Mouse (Mus musculus) heart, postnatal 25 days (tissue): ENCODE results near the gene Hsd17b11. TPM values are rescaled to one million over a fixed set of nuclear protein-coding genes. Genes with fewer than 3 reads are reported as not detected.
"Not testable (repeated sequence)": the region's sequence is repeated elsewhere in the genome, so short reads cannot be mapped to it uniquely, and the experiment has no call there.

Experiments
- DNase-seq: peaks from one replicate; pipeline ENCODE4 v3.0.0; 2022; ENCODE audit warnings: low spot score
- intact Hi-C: fragments of 180-260 bp; cut with DNase I; formaldehyde crosslinking; loops from one replicate; pipeline ENCODE4 v1.15.1; 2025
- total RNA-seq, 2 experiments: library from RNA; stranded (reverse); gene quantifications; 2 replicates each; pipeline ENCODE4 v1.2.3; 2021

Gene Hsd17b11
- total RNA-seq, 2 experiments from 2014 or later: 25.2 to 29.6 TPM

DNA sequence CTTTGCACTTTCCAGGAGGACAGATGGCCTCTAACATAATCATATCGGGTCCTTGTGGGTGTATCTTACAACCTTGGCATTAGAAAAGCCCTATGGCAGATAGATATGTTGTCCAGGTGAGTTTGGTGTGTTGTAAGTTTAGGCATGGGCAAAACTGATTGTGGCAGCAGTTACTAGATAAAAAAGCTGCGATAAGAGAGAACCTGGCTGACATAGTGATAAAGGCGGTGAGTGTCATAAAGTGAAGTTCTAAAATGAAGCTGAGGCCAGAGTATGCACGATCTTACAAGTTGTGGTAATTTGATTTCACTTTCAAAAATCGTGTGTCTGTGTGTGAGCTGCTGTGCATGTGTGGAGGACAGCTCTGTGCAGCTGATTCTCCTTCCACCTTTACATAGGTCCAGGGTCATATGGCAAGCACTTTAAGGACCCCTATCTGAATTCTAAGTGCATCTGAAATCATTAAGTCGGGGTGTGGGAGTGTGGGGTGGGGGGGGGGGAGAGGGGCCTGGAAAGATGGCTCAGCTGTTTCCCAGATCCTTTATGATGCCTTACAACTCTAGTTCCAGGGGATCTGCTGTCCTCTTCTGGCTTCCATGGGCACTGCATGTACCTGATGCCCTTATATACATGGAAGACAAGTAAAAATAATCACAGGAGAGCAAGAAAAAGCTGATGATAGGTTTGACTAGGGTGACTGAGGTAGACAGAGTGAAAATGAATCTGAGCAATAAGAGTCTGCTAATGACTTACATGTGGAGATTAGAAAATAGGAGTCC lies 17.6 kb upstream of the Hsd17b11 start:
- no peak for DNase-seq
- intact Hi-C loops: loop anchor here (1.0 kb wide), 1 partner anchor 39 kb away; no protein-coding TSS in a partner anchor

DNA sequence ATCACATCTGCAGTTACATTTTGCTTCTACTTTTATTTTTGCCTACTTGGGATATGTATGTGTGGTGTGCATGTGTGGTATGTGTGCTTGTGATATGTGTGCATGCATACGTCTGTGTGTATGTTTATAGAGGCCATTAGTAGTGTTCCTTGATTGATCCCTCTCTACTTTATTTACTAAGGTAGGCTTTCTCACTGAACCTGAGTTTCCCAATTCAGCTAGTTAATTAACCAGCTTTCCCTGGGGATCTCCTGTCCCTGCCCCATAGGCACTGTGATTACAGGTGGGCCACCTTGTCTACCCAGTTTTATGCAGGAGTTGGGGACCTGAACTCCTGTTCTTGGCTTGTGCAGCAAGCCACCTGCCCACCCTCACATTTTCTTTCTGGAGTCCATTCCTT lies 15.0 kb upstream of the Hsd17b11 start:
- no peak for DNase-seq
- intact Hi-C loops: no loop called here

DNA sequence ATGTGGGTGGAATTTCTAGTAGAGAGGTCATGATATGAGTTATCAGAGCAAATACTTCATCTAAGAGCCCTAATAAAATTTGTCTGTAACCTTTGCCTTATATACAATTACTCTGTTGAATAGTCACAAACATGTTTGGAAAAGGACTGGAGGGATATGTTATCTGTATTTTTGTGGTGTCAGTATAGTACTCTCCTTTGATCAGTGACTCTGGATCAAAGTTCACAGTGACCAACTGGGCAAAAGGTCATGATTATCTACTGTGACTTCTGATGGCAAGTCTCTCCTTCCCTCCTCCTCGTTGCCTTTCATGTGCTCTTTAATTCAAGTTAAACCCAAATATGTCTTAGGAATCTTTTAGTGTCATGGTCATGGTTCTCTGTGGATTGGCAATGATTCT lies 14.1 kb upstream of the Hsd17b11 start:
- intact Hi-C loops: no loop called here
- no peak for DNase-seq

DNA sequence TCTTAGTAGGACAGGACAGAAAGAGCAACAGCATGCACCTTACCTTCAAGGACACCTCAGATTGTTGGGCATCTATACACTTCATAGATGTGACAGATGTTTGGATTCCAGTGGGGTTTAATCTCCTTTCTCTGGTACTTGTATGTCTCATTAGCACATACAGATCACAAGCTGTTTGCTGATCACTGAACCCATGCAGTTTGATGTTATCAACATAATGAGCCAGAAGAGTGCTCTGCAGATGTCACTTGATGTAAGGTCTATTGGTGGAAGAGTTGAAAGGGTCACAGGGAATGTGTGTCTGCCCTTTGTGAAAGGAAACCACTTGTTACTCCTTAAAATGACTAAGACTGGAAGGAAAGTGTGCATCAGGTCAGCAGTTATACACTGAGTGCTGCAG lies 13.3 kb upstream of the Hsd17b11 start:
- no peak for DNase-seq
- intact Hi-C loops: no loop called here

DNA sequence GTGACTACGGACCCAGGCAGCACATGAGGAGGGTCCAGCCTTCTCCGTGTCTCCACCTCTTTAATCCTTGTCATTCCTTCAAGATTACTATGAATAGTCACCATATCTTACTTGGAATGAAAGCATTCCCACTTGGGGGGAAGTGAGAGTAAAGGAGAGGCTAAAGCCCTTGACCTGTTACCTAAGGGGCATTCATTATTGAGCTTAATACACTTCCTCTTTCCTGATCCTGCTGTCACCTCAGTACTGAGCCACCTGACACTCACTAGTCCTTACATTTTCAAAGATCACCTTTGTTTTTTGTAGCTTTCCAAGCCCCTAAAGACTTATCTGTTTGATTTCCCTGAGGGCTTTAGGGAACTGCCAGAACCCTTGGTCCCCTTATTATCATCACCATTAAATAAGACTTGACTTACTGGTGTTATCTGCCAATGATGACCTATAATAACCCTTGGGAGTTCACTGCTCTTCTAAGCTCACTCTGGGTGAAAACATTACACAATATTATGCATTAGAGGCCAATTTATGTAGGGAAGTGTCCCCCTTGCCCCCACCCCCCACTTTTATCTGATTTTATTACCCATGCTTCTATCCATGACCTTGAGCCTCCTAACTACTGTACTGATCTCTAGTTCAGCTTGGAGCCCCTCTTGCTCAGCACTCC lies 10.8 kb upstream of the Hsd17b11 start:
- DNase-seq: no peak
- intact Hi-C loops: no loop called here

DNA sequence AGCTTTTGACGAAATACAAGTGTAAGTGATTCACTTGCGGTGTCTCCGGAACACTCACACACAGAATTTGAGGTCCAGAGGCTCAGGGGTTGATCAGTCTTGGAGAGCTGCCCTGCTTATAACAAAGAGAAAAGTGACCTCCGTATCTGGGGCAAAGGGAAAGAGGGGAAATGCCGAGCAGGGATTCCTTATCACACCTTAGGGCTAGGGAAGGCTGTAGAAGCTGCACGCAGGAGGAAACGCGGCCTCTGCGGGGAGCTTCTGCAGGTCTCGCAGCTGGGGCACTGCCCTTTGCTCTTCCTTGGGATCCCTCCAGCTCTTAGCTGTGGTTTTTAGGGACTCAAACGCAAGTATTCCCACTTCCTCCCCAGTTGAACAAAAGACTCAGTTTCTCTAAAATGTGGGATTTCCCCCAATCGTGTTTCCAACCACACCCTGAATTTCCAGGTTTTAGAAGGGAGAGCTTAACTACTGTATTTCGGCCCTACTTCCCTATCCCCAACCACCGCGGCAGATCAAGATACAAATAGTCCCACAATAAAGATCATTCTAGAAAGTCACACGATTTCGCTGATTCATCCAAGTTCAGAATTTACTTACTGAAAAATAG lies 3.6 kb upstream of the Hsd17b11 start:
- intact Hi-C loops: no loop called here
- no peak for DNase-seq

DNA sequence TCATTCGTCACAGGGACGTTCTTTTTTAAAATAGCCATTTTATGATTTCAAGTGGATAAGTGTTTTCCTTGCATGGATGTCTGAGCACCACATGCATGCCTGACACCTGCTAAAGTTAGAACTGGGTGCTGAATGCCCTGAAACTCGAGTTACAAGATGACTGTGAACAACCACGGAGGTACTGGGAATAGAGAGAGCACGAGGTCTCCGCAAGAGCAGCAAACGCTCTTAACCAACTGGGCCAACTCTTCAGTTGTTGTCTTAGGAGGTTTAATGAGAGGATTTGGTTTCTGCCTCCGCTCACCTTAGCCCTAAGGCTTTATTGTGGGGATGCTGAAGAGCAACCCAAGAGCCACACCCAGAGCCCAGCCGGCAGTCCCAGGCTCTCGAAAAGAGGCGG lies 3.0 kb upstream of the Hsd17b11 start:
- intact Hi-C loops: no loop called here
- DNase-seq: no peak

DNA sequence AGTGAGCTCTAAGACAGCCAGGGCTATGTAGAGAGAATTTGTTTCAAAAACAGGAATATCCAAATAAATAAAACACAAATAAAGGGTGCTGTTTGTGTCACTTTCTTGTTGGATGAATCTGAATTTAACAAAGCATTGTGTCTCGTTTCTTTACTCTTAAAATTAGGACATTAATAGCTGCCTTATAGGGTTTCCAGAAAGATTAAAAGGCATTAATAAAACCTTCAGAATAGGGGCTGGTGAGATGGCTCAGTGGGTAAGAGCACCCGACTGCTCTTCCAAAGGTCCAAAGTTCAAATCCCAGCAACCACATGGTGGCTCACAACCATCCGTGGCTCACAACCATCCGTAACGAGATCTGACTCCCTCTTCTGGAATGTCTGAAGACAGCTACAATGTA lies 2.5 kb upstream of the Hsd17b11 start:
- DNase-seq, intact Hi-C loops: not testable (repeated sequence)

DNA sequence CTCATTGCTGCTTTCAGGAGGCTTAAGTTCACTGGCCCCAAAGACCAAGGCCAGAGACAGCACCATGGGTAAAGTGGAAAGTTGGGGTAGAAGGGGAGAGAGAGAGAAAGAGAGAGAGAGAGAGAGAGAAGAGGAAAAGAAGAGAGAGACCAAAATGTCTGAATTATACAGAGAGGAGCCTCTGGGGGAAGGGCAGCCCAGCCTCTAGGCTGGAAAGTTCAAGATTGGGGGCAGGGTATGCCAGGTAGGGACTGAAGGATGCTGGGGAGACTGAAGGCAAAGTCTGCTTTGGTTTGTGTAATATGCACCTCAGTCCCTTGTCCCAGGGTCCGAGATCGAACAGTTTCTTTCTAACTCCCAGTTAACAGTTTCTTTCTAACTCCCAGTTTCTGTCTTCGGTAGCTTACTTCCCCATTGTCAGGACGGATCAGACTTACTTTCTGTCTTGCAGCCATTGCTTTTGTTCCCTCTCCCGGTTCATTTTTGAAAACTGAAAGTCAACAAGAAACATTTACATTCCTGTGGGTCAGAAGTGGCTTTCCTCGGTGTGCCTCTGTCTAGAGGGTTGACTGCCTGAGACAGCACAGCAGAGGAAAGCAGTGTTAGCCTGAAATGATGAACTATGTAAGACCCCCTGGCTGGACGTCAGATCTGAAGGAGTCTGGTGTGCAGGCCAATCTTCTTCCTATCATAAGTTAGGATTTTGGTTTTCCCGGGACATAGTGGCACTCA lies 1.7 kb upstream of the Hsd17b11 start:
- DNase-seq: no peak
- intact Hi-C loops: no loop called here

DNA sequence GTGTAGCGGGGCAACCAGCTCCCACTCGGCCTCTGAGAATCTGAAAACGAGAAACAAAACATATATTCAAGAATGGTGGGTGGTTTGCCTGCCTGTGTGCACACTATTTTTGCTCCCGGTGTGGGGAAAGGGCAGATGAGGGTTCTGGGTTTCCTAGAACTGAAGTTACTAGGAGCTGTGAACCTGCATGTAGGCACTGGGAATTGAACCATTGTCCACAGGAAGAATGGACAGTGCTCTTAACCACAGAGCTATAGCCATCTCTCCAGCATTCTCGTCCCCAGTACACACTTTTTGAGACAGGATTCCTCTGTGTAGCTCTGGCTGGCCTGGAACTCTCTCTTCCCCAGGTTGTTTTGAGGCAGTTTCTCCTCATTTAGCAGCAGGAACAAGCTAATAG lies 839 bp upstream of the Hsd17b11 start:
- intact Hi-C loops: no loop called here
- DNase-seq: no peak

DNA sequence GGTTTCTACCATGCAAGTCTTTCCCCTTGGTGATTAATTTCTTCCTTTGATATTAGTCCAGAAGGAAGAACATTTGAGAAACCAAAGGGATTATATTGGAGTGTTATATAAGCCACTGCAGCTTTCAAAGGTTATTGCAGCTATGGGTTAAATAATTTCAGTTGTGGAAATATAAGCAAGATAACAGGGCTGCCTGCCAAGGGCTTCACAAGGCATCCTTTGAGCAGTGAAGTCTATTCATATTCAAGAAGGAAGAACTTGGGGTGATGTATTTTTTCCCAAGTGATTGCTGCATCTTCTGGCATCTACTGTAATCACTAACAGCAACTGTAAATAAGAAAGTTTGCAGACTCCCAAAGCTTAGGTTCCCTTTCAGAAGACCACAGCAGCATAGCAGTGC lies 10.3 kb downstream of the Hsd17b11 start:
- no peak for DNase-seq
- intact Hi-C loops: no loop called here

DNA sequence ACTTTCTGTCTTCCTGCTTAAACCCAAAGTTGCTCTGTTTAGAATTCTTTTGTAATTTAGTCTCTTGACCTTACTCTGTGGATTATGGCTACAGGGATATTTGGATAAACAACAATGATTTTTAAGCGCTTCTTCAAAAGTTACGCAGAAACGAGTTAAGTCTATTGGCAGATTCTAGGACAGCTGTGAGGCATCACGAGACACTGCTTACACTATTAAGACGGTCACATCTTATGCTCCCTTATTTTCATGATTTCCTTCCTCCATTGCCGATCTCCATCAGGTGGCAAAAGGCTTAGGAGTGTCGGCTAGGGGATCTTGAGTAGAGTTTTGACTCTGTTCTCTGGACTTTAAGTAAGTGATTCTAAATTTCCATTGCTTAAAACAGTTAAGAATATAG lies 11.5 kb downstream of the Hsd17b11 start:
- no peak for DNase-seq
- intact Hi-C loops: no loop called here

DNA sequence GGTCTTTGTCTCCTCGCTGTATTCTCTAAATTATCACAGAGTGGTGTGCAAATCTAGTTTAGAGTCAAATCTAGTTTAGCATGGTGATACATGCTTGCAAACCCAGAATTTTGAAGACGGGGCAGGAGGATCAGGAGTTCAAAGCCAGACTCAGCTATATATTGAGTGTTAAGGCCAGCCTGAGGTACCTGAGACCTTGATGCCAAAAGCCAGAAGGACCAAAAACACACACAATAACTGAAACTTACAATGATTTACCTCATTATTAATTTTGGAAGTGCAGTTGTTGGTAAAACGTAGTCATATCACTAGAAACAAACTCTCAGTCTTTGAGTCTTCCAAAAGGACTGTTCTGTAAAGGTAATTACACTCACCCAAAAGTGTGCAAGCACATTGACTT lies 12.3 kb downstream of the Hsd17b11 start:
- no peak for DNase-seq
- intact Hi-C loops: no loop called here

DNA sequence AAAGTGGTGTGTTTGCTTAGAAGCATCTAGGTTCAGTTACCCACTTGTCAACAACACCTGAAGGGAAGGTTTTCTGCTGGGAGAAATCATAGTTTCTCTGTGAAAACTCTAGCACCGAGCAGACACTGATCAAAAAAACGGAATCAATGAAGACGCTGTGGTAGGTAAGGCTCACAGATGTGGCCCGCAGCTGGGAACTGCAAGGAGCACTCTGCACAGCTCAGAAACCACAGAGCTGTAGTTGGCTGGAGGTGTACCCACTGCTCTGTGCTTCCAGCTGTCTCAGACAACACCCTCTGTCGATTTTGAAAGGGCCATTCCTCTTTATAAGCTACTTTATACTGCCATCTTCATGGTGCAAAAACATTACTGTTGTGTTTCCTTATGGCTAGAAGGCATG lies 13.9 kb downstream of the Hsd17b11 start:
- intact Hi-C loops: no loop called here
- DNase-seq: no peak

DNA sequence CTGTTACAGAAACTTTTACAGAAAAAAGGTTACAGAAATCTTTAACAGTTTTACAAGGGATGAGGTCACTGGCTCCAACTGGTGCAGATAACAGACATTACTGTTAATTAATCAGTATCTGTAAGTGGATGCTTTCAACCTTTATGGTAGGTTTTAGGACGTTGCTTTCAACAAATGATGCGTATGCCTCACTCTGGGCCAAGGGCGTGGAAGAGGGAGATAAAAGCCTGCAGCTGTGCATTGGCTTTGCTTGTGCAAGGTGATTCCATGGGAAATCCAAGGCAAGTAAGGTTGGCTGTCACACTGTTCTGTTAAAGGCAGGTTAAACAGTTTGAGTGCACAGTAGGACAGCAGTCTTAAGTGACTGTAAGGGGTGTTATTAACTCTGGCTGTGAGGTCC lies 14.9 kb downstream of the Hsd17b11 start:
- intact Hi-C loops: no loop called here
- no peak for DNase-seq

DNA sequence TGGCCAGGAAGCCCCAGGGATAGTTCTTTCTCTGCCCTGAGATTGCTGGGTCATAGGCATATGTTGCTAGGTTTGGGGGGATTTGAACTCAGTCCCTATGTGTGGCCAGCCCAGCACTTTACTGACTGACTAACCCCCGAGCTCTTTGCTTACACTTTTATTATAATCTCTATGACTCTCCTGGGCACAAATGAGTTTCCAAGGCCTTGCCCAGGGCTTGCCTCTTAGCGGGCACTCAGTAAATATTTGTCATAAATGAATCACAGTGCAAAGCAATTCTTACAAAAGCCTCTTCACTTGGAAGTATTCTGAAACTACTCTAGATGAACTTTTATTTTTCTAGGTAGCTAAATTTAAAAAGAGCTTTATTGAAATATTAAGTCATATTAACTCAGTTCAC lies 17.8 kb downstream of the Hsd17b11 start:
- DNase-seq: no peak

DNA sequence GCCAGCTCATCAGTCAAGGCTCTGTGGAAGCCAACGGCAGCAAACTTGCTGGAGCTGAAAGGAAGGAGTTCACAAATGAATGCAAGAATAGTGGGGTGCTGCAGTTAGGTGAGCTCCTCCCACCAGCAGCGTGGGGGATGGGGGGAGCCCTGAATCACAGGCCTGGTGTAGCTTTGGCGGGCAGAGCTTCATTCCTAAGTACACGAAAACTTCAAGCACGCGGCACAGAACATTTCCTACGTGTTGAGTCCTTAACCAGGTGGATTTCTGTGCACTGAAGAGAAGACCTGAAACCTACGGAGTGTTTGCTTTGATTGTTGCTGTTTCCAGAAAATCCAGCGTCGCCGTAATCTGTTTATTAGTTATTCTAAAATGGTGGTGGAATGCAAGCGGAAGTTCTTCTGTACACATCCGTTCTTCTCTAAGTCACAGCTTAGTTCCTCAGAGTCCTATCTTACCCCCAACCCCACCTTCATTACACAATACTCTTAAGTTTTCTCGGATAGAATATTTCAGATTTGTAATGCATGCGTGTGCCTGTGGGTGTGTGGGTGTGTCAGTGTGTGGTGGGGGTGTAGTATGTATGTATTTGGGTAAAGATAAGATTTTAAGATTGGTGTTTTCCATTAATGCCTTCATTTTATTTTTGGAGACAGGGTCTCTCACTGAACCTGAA lies 18.3 kb downstream of the Hsd17b11 start:
- intact Hi-C loops: loop anchor here (5.0 kb wide), 2 partner anchors 54 to 69 kb away; no protein-coding TSS in a partner anchor

More for the DNA sequence above, 17.8 kb downstream of the Hsd17b11 start:
- intact Hi-C loops: loop anchor here (5.0 kb wide), 2 partner anchors 53 to 68 kb away; no protein-coding TSS in a partner anchor

DNA sequence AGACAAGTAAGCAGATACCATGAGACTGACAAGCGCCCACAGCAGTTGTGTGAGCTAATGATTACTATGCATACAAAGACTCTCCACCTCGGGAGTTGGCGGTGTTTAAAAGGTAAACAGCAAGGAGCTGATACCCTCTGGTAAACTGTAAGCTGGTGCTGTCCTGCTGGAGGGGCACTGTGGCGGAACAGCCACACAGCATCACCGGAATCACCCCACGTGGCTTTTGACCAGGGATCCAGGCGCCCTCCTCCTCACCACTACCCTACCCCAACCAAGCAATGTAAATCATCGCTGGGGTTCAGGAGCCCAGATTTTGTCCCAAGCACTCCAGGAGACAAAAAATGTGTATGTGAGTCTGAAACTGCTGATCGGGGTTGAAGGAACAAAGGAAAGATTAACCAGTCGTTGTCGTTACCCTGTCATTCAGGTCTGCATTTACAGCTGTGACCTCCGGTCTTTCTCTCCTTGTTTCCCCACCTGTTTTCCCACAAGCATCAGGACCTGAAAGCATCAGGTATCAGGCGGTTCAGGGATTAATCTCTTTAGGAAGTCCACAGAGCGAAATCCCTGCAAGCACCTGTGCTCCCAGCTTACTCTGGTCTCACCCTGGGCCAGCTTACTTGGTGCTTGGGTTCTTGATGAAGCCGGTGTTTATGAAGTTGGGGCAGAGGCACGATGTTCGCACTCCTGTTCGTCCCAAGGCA lies 19.0 kb downstream of the Hsd17b11 start:
- intact Hi-C loops: loop anchor here (5.0 kb wide), 2 partner anchors 55 to 70 kb away; no protein-coding TSS in a partner anchor

More for the DNA sequence above, 18.3 kb downstream of the Hsd17b11 start:
- no peak for DNase-seq

DNA sequence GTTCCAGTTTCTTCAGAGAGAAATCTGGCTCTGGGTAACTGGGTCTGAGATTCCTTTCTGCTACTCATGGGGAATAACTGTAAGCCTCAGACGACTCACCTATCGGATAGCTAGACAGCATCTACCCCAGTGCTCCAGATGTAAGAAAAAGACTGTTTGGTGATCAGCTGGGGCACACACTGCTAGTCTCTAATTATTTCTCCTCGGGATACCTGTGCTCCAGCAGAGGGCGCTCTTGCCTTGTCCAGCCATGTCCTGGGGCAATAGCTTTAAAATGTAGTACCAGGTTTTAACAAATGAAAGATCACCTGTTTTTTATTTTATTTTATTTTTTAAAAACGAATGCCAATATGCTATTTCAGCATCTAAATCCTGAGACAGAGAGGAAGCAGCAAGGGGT lies 22.0 kb downstream of the Hsd17b11 start:
- intact Hi-C loops: loop anchor here (1.0 to 5.0 kb wide), 4 partner anchors 40 to 338 kb away; no protein-coding TSS in a partner anchor
- DNase-seq: peak; percentile 50

More for the DNA sequence above, 19.0 kb downstream of the Hsd17b11 start:
- no peak for DNase-seq
